Mouse (Mus musculus): ENCODE measurements around the gene Cyp2j12. TPM values are rescaled to one million over a fixed set of nuclear protein-coding genes. Genes with fewer than 3 reads are reported as not detected.
A peak's percentile ranks its signal among the peaks of the same experiment; 100 is the strongest.
"Not testable (repeated sequence)": the region's sequence is repeated elsewhere in the genome, so short reads cannot be mapped to it uniquely, and the experiment has no call there.

Gene Cyp2j12
- polyA plus RNA-seq, 1 experiment from 2014 or later: not detected

- no peak overlapping the region for H3K4me2 ChIP-seq (ENCODE audit: low read length)
- WGBS: 79% methylated on average over 2 of the region's 2 CpGs
- no peak for DNase-seq
- no peaks in the 10 kb centered on the region for H3K9me3 ChIP-seq (ENCODE audit: control insufficient read depth, low read length)
- no peak for ATAC-seq (ENCODE audit: low FRiP score, low TSS enrichment)
- no peaks in the 10 kb centered on the region for H3K27me3 ChIP-seq (ENCODE audit: control insufficient read depth, insufficient read depth, low read length)
- no peak overlapping the region for H3K4me3 ChIP-seq (replicated peaks; ENCODE audit: low read depth, low read length)
- H3K27ac ChIP-seq (replicated peaks; ENCODE audit: low read depth, low read length): no peak overlapping the region
- no peaks in the 10 kb centered on the region for H3K4me1 ChIP-seq (ENCODE audit: control insufficient read depth, insufficient read depth, low read length)
- no peaks in the 10 kb centered on the region for H3K36me3 ChIP-seq (ENCODE audit: control insufficient read depth, insufficient read depth, low read length)
- H3K9ac ChIP-seq (replicated peaks; ENCODE audit: low read length): no peak overlapping the region
Observed at GRCm38 (mm10) chr4:96096841-96097240, 44.1 kb downstream of the Cyp2j12 start.

- Histone ChIP-seq H3K9ac (replicated peaks; ENCODE audit: low read length) (no peak overlapping the region), H3K4me1 (ENCODE audit: control insufficient read depth, insufficient read depth, low read length) (no peaks in the 10 kb centered on the region), H3K27me3 (ENCODE audit: control insufficient read depth, insufficient read depth, low read length) (no peaks in the 10 kb centered on the region), H3K36me3 (ENCODE audit: control insufficient read depth, insufficient read depth, low read length) (no peaks in the 10 kb centered on the region), H3K9me3 (ENCODE audit: control insufficient read depth, low read length) (no peaks in the 10 kb centered on the region), H3K27ac (replicated peaks; ENCODE audit: low read depth, low read length) (no peak overlapping the region), H3K4me3 (replicated peaks; ENCODE audit: low read depth, low read length) (no peak overlapping the region), H3K4me2 (ENCODE audit: low read length) (no peak overlapping the region)
- ATAC-seq (ENCODE audit: low FRiP score, low TSS enrichment) (no peak), DNase-seq (no peak)
Observed at GRCm38 (mm10) chr4:96091869-96092268, 49.1 kb downstream of the Cyp2j12 start.

DNA sequence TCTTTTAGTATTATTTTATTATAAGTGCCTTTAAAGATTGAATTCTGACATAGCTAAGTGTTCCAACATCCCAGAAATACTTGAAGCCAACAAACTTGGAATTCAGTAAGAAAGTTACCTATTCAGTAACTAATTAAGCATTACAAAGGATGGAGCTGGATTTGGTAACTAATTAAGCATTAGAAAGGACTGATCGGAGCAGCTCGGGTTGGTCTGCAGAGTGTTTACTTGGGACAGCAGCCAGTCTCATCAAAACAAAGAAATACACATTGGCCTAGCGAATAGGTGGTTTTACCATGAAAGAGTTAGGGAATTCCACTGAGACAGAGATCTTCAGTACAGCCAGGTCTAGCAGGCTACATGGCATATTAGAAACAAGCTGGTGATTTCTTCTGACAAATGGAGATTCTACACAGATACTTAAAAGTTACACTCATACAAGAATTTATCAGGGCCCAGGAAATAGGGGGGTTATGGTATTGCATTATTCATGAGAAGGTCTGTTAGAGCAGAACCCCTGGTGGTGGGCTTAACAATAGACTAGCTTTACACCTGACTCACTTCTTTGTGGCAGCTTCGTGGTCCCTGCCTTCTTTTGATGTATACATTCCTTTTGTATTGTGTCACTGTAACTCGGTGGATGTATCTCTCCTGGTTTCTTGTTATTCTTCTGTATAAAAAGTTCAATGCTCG is 51.5 kb downstream of the Cyp2j12 start:
- H3K27me3 ChIP-seq (ENCODE audit: control insufficient read depth, insufficient read depth, low read length); H3K27ac ChIP-seq (replicated peaks; ENCODE audit: low read depth, low read length); H3K9ac ChIP-seq (replicated peaks; ENCODE audit: low read length); H3K36me3 ChIP-seq (ENCODE audit: control insufficient read depth, insufficient read depth, low read length); H3K4me2 ChIP-seq (ENCODE audit: low read length); DNase-seq; H3K4me1 ChIP-seq (ENCODE audit: control insufficient read depth, insufficient read depth, low read length); H3K9me3 ChIP-seq (ENCODE audit: control insufficient read depth, low read length); H3K4me3 ChIP-seq (replicated peaks; ENCODE audit: low read depth, low read length); ATAC-seq (ENCODE audit: low FRiP score, low TSS enrichment): not testable (repeated sequence)
- 40% methylated on average over 6 of the region's 6 CpGs for WGBS

- Histone ChIP-seq H3K36me3 (ENCODE audit: control insufficient read depth, insufficient read depth, low read length) (no peaks in the 10 kb centered on the region), H3K9me3 (ENCODE audit: control insufficient read depth, low read length) (no peaks in the 10 kb centered on the region), H3K4me1 (ENCODE audit: control insufficient read depth, insufficient read depth, low read length) (no peaks in the 10 kb centered on the region), H3K4me3 (replicated peaks; ENCODE audit: low read depth, low read length) (no peak overlapping the region), H3K9ac (replicated peaks; ENCODE audit: low read length) (no peak overlapping the region), H3K4me2 (ENCODE audit: low read length) (no peak overlapping the region), H3K27ac (replicated peaks; ENCODE audit: low read depth, low read length) (no peak overlapping the region), H3K27me3 (ENCODE audit: control insufficient read depth, insufficient read depth, low read length) (no peaks in the 10 kb centered on the region)
- DNase-seq (no peak), ATAC-seq (ENCODE audit: low FRiP score, low TSS enrichment) (no peak)
Observed at GRCm38 (mm10) chr4:96078308-96078707, 62.6 kb downstream of the Cyp2j12 start.

DNA sequence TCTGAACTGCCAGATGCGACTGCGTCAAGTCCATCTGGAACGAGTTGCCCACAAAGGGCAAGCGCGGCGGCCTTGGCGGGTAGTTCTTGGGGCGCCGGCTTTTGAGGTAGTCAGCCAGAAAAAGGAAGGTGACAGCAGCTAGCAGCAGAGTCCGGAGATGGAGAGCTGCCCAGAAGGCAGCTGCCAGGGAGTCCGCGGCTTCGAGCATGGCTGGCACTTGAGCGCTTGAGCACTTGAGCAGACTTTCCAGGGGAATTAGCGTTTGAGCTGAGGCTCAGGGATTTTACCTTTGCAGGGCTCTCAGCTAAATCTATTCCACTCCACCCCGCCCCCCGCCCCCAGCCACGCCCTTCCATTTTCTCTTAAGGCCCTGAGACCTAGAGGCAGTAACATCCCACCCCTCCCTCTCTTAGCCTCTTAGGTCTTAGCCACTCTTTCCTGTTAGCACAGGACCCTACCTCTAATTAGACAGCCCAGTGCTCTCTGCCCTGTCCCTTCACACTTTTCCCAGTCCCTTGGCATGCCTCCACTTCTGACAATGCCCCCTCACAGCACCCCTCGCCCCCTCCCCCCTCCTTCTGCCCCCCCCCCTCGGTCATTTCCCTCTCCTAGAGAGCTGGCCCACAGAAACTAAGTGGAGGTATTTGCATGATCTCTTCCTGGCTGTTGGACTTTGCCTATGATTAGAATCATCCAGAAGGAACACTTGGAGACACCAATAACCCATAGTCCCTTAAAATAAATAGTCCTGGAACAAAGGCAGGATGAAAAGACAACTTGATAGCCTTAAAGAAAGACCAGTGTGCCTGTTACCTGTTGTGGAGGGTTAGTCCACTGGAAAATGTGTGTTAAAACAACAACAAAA is 63.5 kb downstream of the Cyp2j12 start, which contains the start of gene Cyp2j13:
Gene Cyp2j13 (minus strand): TSS at position 286 of the 865 bp plus-strand sequence.
- H3K9me3 ChIP-seq (ENCODE audit: control insufficient read depth, low read length): no peaks in the 10 kb centered on the region
- H3K4me1 ChIP-seq (ENCODE audit: control insufficient read depth, insufficient read depth, low read length): no peaks in the 10 kb centered on the region
- peak within 1 kb of the TSS; percentile 51 for H3K4me2 ChIP-seq (ENCODE audit: low read length)
- WGBS: 5% methylated on average over 20 of the region's 20 CpGs
- peak within 1 kb of the TSS; percentile 22 for H3K4me3 ChIP-seq (replicated peaks; ENCODE audit: low read depth, low read length)
- no peaks in the 10 kb centered on the region for H3K27me3 ChIP-seq (ENCODE audit: control insufficient read depth, insufficient read depth, low read length)
- DNase-seq: peak; percentile 61
- no peak within 1 kb of the TSS; the same call in 1 of the 2 replicates for H3K9ac ChIP-seq (replicated peaks; ENCODE audit: low read length)
- no peaks in the 10 kb centered on the region for H3K36me3 ChIP-seq (ENCODE audit: control insufficient read depth, insufficient read depth, low read length)
- H3K27ac ChIP-seq (replicated peaks; ENCODE audit: low read depth, low read length): no peak within 1 kb of the TSS
- peak; percentile 71 for ATAC-seq (ENCODE audit: low FRiP score, low TSS enrichment)

DNA sequence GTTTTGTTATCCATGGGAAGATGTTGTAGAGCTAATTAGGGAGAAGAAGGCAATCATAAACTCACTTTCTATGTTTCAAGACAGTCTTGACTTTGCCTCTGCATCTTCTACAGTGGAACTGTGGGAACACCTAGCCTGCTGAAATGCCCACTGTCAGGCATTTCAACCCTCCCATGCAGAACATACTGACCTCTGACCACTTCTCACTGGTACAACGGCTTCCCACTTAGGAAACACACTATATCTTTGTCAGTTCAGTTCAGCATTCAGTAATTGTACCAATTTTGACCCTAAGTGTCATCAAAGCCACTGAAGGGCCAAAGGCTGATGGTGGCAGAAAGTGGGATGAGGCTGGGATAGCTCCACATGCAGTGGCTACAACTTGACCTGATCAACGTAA is 78.9 kb downstream of the Cyp2j12 start:
- H3K27ac ChIP-seq (replicated peaks; ENCODE audit: low read depth, low read length): no peak overlapping the region
- no peak for DNase-seq
- H3K9ac ChIP-seq (replicated peaks; ENCODE audit: low read length): no peak overlapping the region
- no peaks in the 10 kb centered on the region for H3K27me3 ChIP-seq (ENCODE audit: control insufficient read depth, insufficient read depth, low read length)
- no peak overlapping the region for H3K4me3 ChIP-seq (replicated peaks; ENCODE audit: low read depth, low read length)
- no peak for ATAC-seq (ENCODE audit: low FRiP score, low TSS enrichment)
- no peaks in the 10 kb centered on the region for H3K4me1 ChIP-seq (ENCODE audit: control insufficient read depth, insufficient read depth, low read length)
- 88% methylated on average over 2 of the region's 2 CpGs for WGBS
- no peaks in the 10 kb centered on the region for H3K9me3 ChIP-seq (ENCODE audit: control insufficient read depth, low read length)
- H3K36me3 ChIP-seq (ENCODE audit: control insufficient read depth, insufficient read depth, low read length): no peaks in the 10 kb centered on the region
- H3K4me2 ChIP-seq (ENCODE audit: low read length): no peak overlapping the region

DNA sequence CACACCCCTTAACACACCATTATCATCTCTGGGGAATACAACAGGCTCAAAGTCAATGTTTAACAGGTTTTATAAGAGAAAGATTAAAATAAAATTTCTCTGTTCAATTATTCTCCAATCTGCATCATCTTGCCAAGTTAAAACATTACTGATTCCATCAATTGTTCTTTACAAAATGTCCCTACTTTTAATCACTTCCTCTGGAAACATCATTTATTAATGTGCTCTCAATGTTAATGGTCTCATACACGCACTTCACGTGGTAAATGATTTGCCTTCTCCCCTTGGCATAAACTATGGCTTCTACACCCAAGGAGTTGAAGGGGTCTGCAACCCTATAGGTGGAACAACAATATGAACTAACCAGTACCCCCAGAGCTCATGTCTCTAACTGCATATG is 80.8 kb downstream of the Cyp2j12 start:
- no peaks in the 10 kb centered on the region for H3K36me3 ChIP-seq (ENCODE audit: control insufficient read depth, insufficient read depth, low read length)
- WGBS: 90% methylated on average over 2 of the region's 2 CpGs
- H3K4me2 ChIP-seq (ENCODE audit: low read length): no peak overlapping the region
- H3K9me3 ChIP-seq (ENCODE audit: control insufficient read depth, low read length): no peaks in the 10 kb centered on the region
- ATAC-seq (ENCODE audit: low FRiP score, low TSS enrichment): no peak
- DNase-seq: no peak
- no peaks in the 10 kb centered on the region for H3K27me3 ChIP-seq (ENCODE audit: control insufficient read depth, insufficient read depth, low read length)
- H3K4me1 ChIP-seq (ENCODE audit: control insufficient read depth, insufficient read depth, low read length): no peaks in the 10 kb centered on the region
- no peak overlapping the region for H3K27ac ChIP-seq (replicated peaks; ENCODE audit: low read depth, low read length)
- H3K9ac ChIP-seq (replicated peaks; ENCODE audit: low read length): no peak overlapping the region
- no peak overlapping the region for H3K4me3 ChIP-seq (replicated peaks; ENCODE audit: low read depth, low read length)
